Mouse (Mus musculus): ENCODE data around the gene Gm9913.

Gm9913 gene

DNA sequence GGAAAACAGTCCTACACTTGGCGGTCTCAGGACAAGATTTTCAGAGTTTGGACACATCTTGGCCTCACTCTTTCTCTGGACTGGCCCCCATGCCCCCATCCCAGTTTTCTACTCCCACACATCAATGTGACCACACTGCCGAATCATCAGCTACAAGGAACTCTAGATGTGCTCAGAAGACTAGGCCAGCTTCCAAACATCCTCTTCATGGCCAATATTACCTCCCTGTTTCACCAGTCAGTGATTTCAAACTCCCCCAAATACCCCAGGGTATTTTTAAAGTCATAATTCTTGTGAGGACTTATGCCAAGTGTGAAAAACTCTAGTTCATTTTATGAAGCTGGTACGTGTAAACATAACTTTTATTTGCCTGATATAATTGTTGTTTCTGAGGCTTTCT is 40.1 kb downstream of the Gm9913 start:
- no peak for DNase-seq (ENCODE audit: extremely low spot score, low read depth, low spot score)

DNA sequence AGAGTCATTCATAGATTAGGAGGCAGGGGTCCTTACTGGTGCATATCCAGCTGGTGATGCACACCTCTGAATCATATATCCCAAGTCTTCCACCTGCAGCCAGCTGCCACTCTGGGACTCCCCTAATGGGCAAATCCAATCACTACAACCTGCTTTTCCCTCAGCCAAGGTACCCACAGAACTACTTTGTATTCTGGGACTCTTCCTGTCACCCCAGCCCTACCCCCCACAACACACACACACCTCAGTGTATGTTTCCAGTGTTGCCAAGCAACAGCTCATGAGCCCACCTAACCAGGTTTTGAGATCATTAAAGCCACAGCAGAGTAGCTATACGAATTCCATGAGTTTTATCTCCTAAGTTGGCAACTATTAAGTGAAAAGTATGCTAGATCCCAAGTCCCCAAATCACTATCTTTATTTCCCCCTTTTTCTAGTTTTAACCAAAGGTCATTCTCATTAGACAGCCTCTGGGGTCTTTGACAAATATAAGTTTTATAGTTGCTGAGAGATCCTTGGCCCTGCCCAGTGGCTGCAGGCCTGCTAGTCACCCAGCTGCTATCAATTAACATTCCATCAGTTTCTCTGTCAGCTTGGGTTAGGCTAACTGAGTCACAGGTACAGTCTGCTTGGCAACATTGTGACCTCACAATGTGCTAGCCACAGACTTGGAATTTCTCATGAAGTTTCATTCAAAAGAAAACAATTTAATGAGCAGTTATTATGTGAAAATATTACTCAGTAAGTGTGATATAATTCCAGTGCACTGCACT is 44.1 kb downstream of the Gm9913 start:
- peak; percentile 58 for DNase-seq (ENCODE audit: extremely low spot score, low read depth, low spot score)

DNA sequence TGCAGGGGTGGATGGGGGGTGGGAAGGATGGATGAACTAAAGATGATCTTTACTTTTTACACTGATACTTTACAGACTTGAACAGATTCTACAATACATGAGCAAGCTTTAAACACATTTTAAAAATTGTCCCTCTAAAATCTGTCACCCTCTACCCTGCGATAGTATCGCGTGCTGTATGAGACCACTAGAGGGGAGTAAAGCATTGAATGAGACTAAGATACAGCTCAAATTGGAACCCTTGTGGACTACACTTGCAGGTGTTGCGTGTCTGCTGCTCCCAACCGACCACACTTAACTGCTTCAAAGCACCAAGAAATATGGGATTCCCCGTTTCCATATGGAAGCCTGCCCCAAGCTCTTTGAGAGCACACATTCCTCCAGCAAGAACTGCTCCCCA is 50.9 kb downstream of the Gm9913 start:
- DNase-seq (ENCODE audit: extremely low spot score, low read depth, low spot score): no peak
